Mouse (Mus musculus) cerebellum, adult 18-20 months (tissue): Measurements from ENCODE around the gene Foxd2.

ENCODE experiments used
- DNase-seq, 2 experiments: peaks; one replicate each; pipeline ENCODE4 v3.0.0; 2021

The Foxd2 gene

DNA sequence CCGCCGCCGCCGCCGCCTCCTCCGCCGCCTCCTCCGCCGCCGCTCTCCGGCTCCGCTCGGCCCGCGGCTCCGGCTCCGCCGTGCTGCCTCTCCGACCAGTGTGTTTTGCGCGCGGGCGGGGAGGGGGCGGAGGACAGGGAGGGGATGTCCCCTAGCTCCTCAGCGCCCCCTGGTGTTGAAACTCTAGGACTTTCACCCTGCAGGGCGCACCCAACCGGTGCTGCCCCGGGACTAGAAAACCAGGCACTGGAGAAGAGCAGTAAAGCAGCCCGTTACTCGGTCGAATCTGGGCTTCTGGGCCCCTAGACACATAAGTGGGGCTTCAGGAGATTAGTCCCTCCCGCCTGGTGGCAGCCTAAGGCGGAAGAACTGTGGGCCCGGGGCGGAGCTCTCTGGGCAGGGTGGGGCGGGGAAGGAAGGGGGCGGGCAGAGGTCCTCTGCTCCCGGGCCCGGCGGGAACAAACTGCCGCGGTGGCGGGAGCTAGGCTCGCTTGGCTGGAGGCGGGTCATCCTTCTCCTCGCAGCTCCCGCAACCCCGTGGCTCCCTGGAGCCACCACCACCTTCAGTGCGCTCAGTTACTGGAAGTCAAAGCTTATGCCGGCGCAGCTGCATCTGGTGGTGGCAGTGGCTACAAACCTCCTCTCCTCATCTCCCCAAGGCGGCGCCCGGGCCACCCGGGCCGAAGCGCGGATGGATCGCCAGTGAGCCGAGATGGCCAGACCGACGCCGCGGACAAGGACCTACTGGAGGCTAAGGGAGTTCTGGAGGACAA lies at the start of gene Foxd2:
Gene Foxd2 (minus strand): TSS at position 45 of the 773 bp plus-strand sequence.
- peak; percentile 42 to 47 for DNase-seq

DNA sequence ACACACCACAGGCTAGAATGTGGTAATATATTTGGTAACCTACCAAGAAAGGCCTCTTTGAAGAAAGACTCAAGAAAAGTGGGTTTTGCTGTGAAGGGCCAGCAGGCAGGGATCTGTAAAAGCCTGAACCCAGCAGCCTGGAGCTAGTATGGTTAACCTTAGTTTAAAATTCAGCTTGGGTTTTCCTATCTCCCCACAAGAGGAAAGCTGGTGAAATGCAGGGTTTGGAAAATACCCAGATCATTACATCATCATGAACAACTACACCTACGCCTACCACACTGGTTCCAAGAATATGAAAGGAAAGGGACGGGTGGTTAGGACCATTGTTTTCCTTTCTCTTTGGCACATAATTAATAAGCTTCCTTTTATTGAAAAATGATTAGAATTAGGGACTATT lies 49.6 kb upstream of the Foxd2 start:
- DNase-seq = no peak

DNA sequence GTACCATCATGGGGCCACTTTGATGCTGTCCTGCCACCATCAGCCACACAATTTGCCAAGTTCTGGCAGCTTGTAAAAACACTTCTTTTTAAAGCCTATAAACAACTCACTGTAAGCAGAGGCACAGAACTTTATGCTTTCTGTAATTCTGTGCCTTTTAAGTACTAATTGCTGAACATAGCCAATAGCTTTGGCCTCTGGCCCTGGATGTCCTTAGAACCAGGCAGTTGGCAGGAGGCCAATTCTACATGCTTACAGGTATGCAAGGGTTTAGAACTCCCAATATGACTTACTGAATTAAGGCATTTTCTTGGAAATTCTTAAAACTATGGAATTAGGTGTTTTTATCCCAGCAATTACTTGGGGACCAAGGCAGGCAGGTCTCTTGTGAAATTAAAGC lies 48.7 kb upstream of the Foxd2 start:
- DNase-seq = peak in 1 of 2 experiments; percentile 13

DNA sequence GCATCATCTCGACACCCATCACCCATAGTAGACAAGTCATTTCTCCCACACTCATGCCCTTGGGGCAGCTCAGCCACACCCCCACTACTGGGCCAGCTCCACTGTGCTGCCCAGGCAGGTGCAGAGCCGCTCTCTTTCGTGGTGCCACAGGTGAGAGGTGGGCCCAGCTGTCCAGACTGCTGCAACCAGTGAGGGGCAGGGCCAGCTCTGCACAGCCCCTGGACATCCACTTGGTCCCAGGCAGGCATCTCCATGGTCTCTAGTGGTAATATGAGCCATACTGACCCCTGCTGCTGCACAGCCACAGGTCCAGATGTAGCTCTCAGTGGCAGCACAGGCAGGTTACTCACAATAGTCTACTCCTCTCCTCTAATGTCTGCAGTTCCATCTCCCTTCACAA lies 44.5 kb upstream of the Foxd2 start:
- DNase-seq = no peak

DNA sequence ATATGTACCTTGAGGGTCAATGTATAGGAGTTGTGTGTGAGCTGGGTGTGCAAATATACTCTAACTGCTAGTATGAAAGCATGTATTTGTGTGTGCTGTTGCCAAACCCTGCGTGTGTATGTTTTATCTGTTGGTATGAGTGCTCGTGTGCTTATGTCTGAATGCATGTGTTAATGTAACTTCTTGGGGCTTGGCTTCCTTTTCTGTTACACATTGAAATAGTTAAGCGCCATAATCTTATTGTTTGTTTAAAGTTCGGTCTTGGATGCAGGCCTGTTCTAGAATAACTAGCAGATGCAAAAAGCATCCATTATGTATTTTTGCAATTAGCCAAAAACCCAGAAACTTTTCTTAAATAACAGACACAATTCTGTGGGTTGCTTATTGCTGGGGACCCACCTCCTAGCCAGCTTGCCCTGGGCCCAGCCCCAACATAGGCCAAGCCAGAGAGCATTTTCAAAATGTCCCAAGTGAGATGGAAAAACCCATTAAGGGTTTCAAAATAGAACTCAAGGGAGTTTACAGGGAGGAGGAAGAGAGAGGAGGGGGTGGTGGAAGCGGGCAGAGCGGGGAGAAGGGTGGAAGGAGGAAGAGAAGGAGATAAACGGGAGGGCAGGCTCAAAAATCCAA lies 39.3 kb upstream of the Foxd2 start:
- no peak for DNase-seq

DNA sequence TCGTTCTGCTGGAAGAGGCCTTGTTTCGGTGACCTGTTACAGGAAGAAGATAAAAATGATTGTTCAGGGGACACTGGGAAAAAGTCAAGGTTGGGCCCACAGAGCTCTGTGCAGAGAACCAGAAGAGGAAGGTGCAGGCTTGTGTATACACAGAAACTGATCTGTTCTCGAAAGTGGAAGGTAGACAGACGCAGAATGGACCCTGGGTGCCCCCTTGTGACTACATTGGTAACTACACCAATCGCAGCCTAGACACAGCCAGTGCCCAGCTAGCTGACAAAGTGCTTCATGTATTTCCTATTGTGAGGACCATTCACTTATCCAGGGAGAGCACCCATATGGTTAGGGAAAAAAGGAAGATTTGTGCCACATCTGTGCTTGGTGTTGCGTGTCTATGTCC lies 38.7 kb upstream of the Foxd2 start:
- peak; percentile 62 to 66 for DNase-seq

DNA sequence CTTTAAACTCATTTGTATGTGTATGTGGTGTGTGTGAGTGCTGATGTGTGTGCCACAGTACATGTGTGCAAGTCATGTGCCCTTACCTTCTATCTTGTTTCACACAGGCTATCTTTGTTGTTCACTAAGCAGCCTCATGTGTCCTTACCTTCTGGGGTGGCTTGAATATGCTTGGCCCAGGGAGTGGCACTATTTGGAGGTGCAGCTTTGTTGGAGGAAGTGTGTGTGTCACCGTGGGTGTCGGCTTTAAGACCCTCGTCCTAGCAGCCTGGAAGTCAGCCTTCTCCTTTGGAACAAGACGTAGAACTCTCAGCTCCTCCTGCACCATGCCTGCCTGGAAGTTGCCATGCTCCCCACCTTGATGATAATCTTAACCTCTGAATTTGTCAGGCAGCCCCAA lies 37.7 kb upstream of the Foxd2 start:
- DNase-seq = no peak

DNA sequence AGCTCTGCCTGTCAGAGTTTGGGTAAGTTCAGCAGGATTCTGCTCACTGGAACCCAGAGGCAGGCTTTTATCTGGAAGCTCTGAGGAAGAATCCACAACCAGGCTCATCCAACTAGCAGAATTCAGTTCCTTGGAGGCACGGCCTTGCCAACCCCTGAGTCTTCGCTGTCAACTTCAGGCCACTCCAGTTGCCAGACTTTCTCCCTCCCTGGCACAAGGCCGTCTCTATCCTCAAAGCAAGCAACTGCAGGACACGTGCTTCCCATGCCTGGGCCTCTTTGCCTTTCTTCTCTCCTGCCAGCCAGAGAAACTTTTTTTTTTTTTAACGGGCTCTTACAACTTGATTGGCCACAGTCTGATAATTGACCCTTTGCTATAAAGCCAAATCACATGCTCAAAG lies 36.3 kb upstream of the Foxd2 start:
- DNase-seq = no peak

DNA sequence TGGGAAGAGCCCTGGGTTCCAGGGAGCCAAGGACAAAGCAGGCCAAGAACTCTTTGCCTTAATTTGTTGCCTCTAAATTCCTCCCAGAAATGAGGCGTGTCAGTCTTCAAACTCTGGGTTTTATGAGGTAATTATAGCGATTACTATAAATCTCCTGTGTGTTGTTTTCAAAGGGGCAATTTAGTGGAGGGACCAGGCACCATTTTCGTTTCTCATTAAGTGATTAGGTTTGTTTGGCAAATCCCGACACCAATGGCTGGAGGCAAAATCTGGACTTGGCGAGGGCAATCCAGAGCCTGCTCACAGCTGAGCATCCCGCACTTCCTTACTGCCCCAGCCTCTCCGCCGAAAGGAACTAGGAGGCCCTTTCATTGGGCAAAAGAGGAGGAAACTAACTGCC lies 33.9 kb upstream of the Foxd2 start:
- DNase-seq = no peak

DNA sequence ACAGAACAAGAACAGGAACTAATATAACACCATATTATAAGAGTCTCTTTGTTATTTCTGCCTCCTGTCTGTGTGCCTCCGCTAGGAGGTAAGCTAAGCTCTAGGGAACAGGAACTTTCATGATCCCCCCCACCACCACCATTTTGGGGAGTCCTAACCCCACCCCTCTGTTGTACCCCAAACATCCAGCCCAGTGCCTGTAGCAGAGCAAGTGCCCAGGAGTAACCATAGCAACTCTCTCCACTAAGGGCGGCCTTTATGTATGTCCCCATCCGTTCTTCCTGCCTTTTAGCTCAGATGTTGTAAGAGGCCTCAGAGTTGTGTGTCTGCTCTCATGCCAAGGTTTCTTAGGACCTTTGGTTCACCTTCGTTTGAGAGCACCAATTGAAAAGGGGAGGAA lies 33.4 kb upstream of the Foxd2 start:
- no peak for DNase-seq

DNA sequence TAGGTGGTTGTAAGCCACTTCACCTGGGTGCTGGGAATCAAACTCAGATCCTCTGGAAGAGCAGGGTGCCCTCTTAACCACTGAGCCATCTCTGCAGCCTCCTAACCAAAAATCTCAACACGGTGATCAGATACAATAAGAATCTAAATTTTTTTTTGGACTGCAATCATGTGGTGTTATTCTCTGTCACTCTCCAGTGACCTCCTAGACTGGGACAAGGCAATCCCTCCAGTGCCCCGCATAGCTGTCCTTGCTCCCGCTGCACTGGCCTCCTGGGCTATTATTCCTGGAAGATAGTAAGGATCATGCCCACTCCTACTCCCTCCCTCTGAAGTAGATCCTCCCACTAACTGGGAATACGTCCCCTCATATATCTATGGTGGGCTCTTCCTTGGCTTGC lies 32.6 kb upstream of the Foxd2 start:
- no peak for DNase-seq

DNA sequence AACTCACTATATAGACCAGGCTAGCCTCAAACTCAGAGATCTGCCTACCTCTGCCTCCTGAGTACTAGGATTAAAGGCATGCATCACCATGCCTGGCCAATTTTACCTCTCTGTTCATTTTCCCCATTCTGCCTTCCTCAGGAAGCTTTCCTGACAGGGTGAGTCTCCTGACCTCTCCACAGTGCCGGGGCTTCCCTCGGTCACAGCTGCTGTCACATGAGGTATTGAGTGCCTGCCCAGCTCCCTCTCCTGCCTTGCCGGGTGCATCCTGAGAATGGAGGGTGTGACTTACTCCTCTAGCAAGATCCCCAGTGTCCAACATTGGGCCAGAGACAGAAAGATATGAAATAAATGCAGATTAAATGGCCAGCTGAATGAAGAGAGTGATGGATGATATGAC lies 29.6 kb upstream of the Foxd2 start:
- DNase-seq = no peak

DNA sequence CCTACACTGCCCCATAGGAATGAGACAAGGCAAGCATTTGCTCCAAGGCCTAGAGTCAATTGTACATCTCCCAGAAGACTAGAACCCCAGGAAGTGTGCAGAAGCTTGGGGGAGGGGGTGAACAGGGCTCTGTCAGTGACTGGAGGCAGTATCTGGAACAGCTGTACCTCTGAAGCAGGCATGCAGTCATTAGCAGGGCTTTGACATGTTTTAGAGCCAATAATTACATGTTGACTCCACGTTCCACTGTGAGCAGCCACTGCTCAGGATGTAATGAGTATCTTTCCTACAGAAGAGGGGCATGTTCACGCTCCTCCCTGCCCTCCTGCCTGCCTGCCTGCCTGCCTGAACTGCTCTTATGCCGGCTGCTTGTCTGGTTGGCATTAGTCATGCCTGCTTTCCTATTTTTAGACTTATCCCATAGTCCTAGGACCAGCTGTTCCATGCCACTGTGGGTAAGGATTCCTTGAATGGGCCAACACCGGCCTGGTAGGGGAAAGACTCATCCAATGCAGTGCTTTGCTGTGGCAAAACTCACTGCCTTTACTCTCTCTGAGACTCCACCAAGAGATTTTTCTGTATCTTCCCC lies 28.9 kb upstream of the Foxd2 start:
- no peak for DNase-seq

DNA sequence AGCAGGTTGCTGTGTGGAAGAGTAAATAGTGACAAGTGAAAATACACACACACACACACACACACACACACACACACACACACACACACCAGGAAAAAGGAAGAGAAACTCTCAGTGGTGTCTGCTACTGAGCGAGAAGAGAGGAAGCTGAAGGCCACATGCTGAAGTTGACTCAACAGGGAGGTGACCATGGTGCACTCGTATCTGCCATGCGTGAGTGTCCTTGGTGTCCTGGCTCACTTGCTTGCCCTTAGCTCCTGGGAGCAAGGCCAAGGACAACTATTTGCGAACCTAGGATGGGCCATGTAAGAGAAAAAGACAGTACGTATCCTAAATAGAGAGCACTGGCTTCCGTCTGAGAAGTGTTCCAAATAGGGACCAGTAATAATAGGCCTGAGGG lies 25.5 kb upstream of the Foxd2 start:
- DNase-seq = no peak

DNA sequence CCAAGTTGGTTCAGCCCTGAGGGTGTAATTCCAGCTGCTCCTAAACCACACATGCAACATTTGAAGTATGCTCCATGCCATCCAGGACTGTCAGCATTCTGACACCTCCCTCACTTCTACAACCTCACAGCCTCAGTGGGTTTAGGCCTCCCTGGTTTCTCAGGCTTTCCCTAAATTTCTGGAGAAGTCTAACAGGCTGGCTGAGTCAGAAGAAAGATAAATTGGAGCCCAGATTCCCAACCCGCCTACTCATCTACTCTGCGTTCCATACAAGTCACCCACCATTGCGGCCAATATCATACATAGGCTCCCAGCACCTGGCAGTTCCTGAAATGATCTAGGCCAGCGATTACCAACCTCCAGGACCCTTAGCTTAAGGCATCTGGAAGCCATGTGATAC lies 24.1 kb upstream of the Foxd2 start:
- DNase-seq = no peak

DNA sequence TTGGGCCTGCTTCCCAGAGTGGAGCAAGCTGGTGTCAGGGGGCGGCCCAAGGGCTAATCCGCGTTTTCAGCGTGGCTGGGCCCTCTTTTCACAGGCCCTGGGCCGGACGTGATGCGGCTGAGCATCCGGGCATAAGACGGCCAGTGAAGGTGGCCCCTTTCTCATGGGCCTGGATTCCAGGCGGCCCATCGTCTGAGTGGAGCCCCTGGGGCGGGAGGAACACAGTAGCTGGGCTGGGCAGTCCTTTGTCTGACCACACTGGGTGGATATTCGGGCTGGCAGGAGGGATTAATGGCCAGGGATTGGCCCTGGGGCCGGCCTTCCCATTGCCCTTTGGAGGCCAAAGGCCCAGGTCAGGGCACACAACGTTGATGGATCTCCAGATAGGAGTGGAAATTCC lies 20.5 kb upstream of the Foxd2 start:
- no peak for DNase-seq

DNA sequence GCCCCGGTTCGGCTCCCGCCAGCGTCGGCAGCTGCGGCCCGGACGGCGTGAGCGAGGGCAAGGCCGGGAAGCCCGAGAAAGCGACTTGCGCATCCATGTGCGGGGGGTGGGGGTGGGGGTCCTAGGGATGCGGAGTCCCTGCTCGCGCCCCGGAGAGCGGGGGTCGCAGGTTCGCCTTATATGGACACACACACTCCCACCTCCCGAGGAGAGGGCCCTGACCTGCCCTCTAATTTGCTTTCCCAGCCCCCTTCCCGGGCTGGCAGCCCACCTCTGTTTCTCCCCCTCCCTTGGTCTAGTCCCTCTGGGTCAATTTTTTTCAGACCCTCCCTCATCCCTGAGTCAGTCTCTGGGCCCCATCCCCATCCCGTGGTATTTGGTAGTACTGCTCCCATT lies 17.2 kb upstream of the Foxd2 start, which contains the start of gene Foxe3:
Gene Foxe3 (minus strand): TSS at position 97 of the 396 bp plus-strand sequence.
- DNase-seq = no peak

DNA sequence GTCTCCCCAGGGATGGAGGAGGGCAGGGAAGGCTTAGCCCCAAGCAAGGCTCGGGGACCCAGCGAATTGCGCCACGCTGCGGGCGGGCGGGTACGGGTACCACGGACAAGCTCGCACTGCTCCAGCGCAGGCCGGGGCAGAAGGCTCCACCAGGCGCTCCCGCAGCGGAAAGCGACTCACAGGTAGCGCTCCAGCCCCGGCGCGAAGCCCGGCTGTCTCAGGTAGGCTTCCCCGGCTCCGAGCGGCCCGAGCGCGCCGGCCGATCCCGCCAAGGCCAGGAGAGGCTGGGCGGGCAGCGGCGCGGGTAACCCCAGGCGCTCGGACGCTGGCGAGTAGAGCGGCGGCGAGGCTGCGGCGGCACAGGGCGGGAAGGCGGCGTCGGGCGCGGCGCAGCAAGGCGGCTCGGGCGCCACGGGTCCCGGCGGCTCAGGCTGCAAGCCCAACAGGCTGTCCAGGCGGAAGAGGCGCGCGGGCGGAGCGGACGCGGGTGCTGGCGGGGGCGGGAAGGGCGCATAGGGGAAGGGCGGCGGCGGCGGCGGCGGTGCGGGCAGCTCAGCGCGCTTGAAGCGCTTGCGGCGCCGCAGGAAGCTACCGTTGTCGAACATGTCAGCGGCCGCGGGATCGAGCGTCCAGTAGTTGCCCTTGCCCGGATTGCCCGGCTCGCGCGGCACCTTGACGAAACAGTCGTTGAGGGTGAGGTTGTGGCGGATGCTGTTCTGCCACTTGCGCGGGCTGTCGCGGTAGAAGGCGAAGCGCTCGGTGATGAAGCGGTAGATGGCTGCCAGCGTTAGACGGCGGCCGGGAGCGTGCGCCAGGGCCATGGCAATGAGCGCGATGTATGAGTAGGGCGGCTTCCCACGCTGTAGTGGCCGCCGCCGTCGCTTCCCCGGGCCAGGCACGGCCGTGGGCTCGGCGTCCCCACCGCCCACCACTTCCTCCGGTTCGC lies 16.6 kb upstream of the Foxd2 start:
- DNase-seq = no peak

DNA sequence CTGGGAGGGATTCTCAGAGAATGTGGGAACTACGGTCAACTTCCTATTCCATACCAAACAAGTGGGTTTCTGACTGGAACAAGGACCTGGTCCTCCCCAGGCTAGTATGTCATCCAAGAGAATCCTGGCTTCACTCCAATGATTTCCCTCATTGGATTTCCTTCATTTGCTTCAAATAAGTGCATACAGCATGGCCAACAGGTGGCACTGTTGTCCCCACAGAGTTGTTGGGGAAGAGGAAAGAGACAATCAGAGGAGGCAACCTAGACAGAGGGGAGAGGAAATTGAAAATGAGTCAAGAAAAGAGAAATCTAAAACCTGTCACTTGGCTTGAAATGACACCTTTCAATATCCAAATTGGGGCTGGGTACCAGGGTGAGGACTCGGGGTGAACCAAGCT lies 8.4 kb upstream of the Foxd2 start:
- no peak for DNase-seq

DNA sequence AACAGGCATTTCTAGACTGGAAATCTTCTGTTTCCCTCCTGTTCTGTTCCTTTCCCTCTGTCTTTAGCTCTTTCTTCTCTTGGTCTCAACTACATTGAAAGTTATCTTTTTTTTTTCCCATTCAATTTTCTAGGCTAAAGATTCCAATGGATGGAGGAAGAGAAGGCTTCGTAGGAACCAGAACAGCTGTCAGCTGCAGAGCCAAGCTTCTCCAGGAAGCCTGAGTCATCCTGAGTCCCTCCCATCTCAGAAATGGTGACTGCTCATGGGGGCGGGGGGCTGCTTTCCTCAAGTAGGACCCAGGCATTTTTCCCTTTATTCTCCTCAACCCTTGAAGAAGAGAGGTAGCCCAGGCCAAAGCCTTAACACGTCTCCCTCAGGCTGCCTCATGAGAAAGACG lies 7.4 kb upstream of the Foxd2 start:
- no peak for DNase-seq

DNA sequence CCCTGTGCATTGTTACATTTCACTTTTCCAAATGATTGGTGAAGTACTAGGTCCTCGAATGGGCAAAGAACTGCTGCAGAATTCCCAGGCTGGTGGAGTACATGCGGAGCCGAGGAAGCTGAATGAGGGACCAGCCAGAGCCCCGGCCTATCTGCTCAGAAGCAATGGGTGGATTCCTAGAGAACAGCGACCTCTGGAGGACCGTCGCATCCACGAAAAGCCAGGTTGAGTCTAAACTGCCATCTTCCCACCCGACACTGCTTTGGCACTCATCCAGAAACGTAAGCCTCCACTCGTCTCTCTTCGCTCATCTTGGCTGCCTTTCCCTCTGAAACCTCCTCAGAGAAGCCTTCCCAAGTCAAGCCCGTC lies 4.9 kb upstream of the Foxd2 start:
- peak; percentile 16 to 17 for DNase-seq

DNA sequence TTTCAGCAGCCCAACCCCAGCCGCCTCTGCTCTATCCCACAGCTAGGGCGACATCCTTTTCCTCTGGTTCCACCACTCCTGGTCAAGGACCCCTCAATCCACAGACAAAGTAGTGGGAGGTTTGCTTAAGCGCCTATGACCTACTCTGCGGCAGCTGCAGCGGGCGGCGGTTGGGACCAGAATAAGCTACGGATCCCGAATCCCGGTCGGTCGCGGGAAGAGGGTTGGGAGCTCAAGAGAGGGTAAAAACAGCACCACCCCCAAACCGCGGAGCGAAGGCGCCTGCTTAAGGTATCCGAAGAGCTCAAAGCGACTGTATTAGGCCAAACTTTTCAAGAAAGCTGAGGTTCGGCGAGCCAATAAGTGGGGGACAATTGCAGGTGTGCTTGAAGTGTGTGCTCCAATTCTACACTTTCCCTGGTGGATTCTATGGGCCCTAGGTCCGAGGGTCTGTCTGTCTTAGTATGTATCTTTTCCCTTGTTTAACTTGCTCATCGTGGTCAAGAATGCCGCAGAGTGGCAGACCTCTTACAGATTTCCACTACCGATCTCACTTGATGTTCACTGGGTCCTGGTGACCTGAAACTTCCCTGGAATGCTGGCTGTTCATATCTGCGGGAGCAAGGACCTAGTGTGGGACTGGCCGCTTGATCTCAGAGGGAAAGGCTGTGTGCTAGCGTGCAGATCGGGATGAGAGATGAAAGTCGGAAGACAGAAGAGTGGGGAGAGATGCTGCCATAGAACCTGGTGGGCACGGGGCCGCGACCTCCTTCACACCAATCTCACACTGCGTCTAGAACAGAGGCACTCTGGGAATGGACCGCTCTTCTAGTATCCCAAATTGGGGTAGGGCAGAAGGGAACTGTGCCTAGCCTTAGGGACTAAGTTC lies 4.3 kb upstream of the Foxd2 start:
- DNase-seq = no peak
